Mouse (Mus musculus) embryonic stem cell, embryonic (primary cell): ENCODE data around the gene Tmem54.

Experiments used
- CTCF ChIA-PET, 4 experiments: fragments of 300-600 bp in 2 of 4; fragments of 350-600 bp in 2 of 4; sonication (Branson Sonifier 250); formaldehyde crosslinking; loops; one replicate each; lab custom pipeline; 2022; ENCODE audit warnings: inconsistent platforms in 2 of 4; lab: Charles Lee
- POLR2A ChIA-PET, 4 experiments: fragments of 300-600 bp in 2 of 4; fragments of 350-600 bp in 2 of 4; sonication (Branson Sonifier 250); formaldehyde crosslinking; loops; one replicate each; lab custom pipeline; 2022; ENCODE audit warnings: antibody characterized with exemption in 4 of 4, inconsistent platforms in 1 of 4; lab: Charles Lee

Gene Tmem54

DNA sequence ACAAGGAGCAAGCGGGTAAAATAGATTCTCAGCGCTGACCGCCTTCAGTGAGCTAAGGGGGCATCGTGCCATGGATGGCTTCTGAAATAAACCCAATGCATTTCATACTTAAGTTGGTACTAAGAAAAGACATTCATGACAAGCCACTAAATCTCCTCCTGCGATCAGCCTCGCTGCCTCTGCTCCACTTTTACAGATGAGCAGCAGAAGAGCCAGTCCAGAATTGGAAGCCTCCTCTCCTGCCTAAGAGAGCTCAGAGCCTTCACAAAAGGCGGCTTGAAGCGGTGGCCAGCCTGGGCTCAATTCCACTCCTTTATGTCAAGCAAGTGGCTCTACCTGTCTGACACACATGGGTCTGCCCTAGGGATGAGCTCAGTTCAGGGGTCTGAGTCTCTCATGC is 11.4 kb downstream of the Tmem54 start:
- ChIA-PET POLR2A (interaction anchor here in 1 of 4 experiments (0.6 to 7.8 kb wide), 6 partner anchors 10 to 115 kb away, joined by 3 to 55 read pairs (median 4); partner anchors contain the start of gene Rnf19b), CTCF (interaction anchor here in 2 of 4 experiments (0.9 to 1.0 kb wide), 2 partner anchors 18 to 246 kb away, joined by 3 to 5 read pairs; no protein-coding TSS in a partner anchor)

DNA sequence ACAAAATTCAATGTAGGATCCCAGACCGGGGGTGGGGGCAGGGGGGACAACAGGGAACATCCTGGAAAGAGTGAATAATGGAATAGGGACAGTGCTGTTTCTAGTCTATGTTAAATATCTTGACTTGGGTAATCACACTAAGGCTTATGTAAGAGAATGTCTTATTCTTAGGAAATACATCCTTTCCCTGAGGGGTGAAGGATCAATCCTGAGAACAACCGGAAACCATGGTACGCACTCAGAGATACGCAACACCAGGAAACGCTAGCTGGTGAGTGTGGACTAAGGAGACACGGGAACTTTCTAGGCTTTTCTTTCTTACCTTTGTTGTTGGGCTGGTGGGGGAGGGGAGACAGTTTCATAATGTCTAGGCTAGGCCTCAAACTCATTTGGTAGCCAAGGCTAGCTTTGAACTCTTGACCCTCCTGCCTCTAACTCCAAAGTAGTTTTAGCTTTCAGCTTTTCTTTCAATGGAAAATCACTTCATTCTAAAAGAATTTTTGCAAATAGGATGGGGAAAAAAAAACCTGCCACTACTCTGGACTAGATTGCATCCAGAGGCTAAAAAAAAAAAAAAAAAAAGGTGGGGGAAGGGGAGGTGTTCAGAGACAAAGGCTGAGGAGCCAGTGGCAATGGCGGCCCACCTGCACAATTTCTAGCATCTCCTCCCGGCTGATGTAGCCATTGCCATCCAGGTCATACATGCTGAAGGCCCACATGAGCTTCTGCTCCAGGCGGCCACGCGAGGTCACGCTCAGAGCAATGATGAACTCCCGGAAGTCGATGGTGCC is 12.6 kb downstream of the Tmem54 start:
- POLR2A ChIA-PET: interaction anchor here (0.6 to 1.3 kb wide), 6 partner anchors 9 to 168 kb away, joined by 3 to 6 read pairs (median 4); partner anchors contain the start of genes S100pbp (in 1 of the 4) and Yars (in 1 of the 4)
- CTCF ChIA-PET: interaction anchor here in 1 of 4 experiments (0.7 to 2.3 kb wide), 3 partner anchors 13 to 245 kb away, joined by 3 to 6 read pairs (median 3); no protein-coding TSS in a partner anchor

DNA sequence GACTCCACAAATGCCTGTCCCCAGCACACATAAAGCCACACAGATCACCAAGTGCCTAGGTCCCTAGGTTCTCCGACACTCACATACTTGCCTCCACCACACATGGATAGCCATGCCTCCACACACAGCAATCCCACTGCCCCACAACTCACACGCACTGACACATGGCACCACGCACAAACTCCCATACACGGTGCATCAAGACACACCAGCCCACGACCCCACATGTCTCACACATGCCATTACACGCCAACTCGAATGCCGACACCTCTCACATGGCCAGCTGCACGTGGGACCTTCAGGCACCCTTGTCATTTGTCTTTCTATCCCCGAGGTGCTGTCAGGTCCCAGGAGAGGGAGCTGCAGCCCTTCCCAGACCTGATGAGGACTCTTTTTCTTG is 14.4 kb downstream of the Tmem54 start:
- POLR2A ChIA-PET: interaction anchor here in 2 of 4 experiments (0.5 to 1.4 kb wide), 2 partner anchors 11 to 415 kb away, joined by 3 to 9 read pairs; no protein-coding TSS in a partner anchor
- CTCF ChIA-PET: interaction anchor here in 2 of 4 experiments (0.6 to 2.0 kb wide), 2 partner anchors 17 to 211 kb away, joined by 3 to 7 read pairs; no protein-coding TSS in a partner anchor

DNA sequence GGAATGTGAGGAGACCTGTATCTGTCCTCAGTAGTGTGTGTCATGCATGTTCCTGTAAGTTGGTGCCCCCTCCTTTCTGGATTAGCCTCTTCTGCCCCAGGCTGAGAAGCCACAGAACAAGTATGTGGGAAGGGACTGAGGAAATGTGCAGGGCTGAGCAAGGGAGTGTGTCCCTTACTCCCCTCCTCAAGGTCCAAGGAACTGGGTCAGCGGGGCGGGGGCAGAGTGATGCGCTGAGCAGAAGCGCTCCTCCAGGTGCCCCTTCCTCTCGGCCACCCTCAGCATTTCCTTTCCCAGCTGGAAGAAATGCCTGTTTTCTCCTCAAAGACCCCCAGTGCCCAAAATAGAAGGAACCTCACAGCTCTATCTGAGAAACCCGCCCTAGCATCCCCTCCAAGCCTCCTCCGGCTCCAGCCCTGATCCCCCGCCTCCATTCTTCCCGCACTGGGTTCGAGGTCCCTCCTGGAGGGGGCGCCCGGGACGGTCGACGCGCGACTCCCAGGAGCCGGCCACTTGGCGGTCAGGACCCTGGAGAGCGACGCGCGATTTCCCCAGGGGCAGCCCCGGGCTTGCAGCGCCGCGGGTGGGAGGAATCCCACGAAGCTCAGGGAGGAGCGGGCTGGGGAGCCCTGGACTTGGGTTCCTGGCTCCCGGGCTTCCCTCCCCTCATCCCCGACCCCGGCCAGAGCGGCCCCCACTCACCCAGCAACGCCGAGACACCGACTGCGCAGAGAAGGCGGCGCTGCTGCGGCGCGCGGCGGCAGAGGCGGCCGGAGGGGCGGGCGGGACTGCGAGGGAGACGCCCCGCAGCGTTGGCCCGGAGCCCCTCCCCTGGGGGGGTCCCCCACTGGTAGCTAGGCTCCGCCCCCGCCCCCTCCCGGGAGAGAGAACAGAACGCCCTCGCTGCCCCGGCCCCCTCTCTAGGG is 15.4 kb downstream of the Tmem54 start:
- CTCF ChIA-PET: interaction anchor here (0.5 to 3.0 kb wide), 24 partner anchors 8 to 438 kb away, joined by 3 to 32 read pairs (median 4); no protein-coding TSS in a partner anchor
- POLR2A ChIA-PET: interaction anchor here in 3 of 4 experiments (0.6 to 3.3 kb wide), 16 partner anchors 9 to 268 kb away, joined by 3 to 12 read pairs (median 4); partner anchors contain the start of genes Rnf19b (in 3 of the 3) and Tmem54 (in 2 of the 3)

DNA sequence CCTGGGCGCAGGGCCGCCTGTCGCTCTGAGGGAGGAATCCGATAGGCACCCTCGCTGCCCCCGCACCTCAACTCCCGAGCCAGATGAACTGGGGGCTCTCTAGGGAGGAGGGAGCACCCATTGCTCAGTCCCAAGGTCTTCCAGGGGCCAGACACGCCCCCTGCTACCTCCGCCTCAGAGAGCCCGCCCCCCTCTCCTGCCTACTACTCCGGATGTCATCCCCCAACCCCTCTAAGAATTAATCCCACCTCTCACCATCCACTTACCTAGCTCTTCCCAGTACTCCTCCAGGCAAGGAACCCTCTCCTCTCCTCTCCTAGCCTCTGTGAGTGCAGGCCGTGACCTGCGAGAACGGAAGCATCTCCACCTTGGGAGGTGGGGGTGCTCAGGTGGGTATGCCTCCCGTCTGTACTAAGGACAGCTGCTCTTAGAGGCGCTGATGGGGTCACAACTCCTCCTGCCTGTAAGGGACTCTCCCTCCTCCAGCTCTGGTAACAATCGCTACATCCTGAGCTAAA is 16.3 kb downstream of the Tmem54 start, which contains the start of gene Hpca:
Gene Hpca (minus strand): TSS at position 468 of the 518 bp plus-strand sequence.
- CTCF ChIA-PET: interaction anchor here (0.5 to 3.0 kb wide), 25 partner anchors 8 to 861 kb away, joined by 3 to 32 read pairs (median 4); no protein-coding TSS in a partner anchor
- POLR2A ChIA-PET: interaction anchor here (0.6 to 3.3 kb wide), 22 partner anchors 8 to 267 kb away, joined by 3 to 12 read pairs (median 4); partner anchors contain the start of genes Rnf19b (in 3 of the 4), Tmem54 (in 2 of the 4), Fndc5 (in 1 of the 4) and S100pbp (in 1 of the 4)

DNA sequence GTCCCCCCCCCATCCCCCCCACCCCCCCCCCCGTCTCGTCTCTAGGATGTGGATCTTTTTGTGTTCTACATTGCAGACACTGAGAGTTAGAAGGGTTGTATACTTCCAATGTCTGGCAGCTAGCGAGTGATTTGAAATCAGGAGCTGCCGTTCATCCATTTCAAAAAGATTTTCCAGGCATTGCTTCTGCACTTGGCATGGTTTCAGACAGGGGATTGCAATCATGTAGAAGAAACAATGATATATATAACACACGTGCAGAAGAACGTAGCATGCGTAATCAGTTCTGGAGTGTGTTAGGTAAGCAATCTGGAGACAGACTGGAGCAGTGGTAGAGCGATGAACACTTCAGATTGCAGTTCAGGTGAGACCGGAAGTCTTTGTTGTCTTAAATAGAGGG is 16.8 kb downstream of the Tmem54 start:
- ChIA-PET CTCF (interaction anchor here in 3 of 4 experiments (0.6 to 3.0 kb wide), 14 partner anchors 8 to 861 kb away, joined by 3 to 32 read pairs (median 4); no protein-coding TSS in a partner anchor), POLR2A (interaction anchor here (0.6 to 3.3 kb wide), 19 partner anchors 8 to 330 kb away, joined by 3 to 12 read pairs (median 4); partner anchors contain the start of genes Tmem54 (in 2 of the 4), Fndc5 (in 1 of the 4), Rnf19b (in 1 of the 4) and S100pbp (in 1 of the 4))

DNA sequence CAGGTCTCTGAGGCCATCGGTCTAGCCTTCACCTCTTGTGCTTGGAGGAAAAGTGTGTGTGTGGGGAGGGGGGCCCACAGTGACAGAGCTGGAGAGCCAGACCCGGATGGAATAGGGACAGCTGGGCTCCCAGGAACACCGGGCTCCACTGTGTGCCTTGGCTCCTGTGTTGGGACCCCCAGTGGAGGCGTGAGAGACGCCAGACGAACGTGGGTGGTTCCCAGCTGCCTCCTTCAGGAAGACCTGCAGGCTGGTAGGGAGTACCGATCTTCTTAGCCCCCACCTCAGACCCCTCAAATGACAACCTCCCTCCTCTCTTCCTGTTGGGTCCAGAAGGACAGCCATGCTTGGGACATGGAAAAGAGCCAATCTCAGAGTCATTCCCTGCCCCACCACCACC is 17.4 kb downstream of the Tmem54 start:
- POLR2A ChIA-PET: interaction anchor here in 3 of 4 experiments (0.5 to 3.3 kb wide), 12 partner anchors 8 to 329 kb away, joined by 3 to 12 read pairs (median 3); partner anchors contain the start of genes Fndc5 (in 1 of the 3), Rnf19b (in 1 of the 3), S100pbp (in 1 of the 3) and Yars (in 1 of the 3)
- CTCF ChIA-PET: interaction anchor here in 3 of 4 experiments (0.9 to 3.0 kb wide), 8 partner anchors 8 to 105 kb away, joined by 3 to 32 read pairs (median 4); no protein-coding TSS in a partner anchor

DNA sequence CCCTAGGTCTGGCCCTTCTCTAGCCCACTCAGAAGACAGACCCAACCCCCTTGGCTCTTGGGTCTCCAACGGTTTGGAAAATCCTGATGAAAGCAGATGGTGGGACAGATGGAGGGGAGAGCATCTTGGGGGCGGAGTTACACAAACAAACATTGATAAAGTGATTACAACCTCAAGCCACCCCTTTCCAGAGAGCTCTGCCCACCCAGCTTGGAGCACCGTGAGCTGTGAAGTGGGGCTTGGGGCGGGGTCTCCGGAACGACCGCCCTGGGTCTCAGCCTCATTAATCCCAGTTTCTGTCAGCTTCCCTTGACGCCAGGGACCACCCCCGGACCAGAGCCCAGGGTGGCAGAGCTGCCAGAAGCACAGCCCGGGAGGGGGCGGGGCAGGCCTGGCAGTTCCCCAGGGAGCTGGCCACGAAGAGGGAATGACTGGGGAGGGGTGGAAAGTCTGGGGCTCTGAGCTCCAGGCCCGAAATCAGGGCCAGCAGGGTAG is 19.4 kb downstream of the Tmem54 start:
- ChIA-PET CTCF (interaction anchor here (0.5 to 3.5 kb wide), 10 partner anchors 9 to 150 kb away, joined by 3 to 16 read pairs (median 8); no protein-coding TSS in a partner anchor), POLR2A (interaction anchor here (0.6 to 3.6 kb wide), 14 partner anchors 9 to 337 kb away, joined by 3 to 20 read pairs (median 4); partner anchors contain the start of genes Bsdc1 (in 1 of the 4), Rnf19b (in 1 of the 4), S100pbp (in 1 of the 4) and Yars (in 1 of the 4))

DNA sequence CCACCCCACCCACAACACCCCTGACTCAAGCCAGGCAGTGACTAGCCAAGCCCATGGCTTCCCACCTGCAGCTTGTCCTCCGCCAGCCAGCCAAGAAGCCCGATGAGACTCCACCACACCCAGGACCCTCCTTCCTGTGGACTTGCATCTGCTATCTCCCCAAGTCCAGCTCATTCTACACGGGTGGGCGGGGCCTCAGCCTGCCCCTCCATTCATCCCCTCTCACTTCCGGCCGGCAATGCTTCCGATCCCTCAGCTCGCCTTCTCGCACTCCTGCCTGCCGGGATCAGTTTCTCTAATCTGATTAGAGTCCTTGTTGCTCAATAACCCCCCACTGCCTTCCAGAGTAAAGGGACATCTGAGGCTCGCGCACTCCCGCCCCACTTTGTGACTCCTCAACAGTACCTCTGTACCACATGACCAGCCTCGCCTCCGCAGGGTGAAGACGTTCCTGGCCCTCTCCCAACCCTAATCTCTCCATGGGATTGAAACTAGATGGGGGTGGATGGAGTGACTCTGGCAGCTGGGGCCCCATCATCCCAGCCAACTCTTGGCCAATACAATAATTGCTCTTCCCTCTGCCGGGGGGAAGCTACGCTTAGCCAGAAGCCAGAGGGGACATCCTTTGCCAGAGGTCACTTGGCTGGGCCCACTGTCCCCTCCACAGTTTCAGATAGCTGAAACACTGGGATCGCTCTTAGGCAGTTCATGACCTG is 20.5 kb downstream of the Tmem54 start:
- CTCF ChIA-PET: interaction anchor here (0.5 to 3.5 kb wide), 10 partner anchors 9 to 903 kb away, joined by 3 to 16 read pairs (median 8); no protein-coding TSS in a partner anchor
- POLR2A ChIA-PET: interaction anchor here (0.5 to 3.6 kb wide), 24 partner anchors 9 to 386 kb away, joined by 3 to 20 read pairs (median 4); partner anchors contain the start of genes S100pbp (in 2 of the 4), Yars (in 2 of the 4), Bsdc1 (in 1 of the 4) and Rnf19b (in 1 of the 4)

DNA sequence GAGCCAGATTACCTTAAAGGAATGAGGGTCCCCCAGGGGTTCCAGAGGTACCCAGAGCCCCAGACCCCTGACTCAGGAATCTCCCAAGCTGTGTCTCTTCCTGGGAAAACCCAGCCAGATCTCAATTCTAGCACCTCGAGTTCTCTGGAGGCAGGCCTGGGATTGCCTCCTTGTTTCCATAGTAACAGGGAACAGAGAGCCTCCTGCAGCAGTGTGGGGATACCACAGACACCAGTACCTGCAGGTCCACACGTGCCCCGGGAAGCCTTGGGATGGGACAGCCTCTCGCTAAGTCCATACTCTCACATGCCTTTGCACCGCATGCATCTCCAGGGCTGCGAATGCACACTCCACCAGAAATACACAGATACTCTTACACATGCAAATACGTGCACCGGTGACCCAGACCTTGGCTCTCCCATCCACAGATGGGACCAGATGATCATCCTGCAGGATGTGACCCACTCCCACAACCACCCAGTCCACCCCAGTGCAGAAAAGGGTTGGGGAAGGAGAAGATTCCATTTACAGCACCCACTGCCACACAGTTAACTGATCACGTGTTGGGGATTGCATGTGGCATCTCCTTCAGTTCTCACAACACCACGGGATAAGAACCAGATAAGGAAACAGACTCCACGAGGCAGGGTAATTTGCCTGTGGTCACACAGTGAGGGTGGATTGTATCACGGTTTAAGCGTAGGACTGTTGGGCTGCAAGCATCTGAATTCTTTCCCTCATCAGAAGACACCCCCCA is 23.4 kb downstream of the Tmem54 start:
- CTCF ChIA-PET: interaction anchor here in 3 of 4 experiments (1.2 to 3.3 kb wide), 5 partner anchors 8 to 165 kb away, joined by 4 to 20 read pairs (median 6); no protein-coding TSS in a partner anchor
- POLR2A ChIA-PET: interaction anchor here in 2 of 4 experiments (0.7 to 1.5 kb wide), 6 partner anchors 8 to 71 kb away, joined by 3 to 7 read pairs (median 4); partner anchors contain the start of genes S100pbp (in 1 of the 2) and Yars (in 1 of the 2)

DNA sequence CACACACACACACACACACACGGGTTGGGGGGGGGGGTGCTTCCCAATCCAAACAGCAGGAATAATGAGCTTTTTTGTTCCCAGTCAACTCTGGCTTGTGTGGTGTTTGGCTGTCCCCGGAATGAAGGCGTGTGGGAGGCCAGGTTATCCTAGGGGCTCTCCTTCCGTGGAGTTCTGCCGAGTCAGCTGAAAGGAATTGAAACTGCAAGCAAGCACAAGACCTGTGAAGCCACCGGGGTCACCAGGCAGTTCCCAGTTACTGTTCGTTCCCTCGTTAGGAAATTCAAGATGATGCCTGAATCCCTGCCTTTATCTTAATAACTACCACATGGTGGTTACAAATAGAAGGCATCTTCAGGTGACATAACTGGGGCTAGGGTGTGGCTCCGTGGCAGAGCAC is 24.0 kb downstream of the Tmem54 start:
- POLR2A ChIA-PET: interaction anchor here in 3 of 4 experiments (0.6 to 2.3 kb wide), 25 partner anchors 8 to 370 kb away, joined by 3 to 13 read pairs (median 3); partner anchors contain the start of genes Rnf19b (in 2 of the 3), Azin2 (in 1 of the 3), Bsdc1 (in 1 of the 3) and Hpca (in 1 of the 3)
- CTCF ChIA-PET: interaction anchor here (0.5 to 3.3 kb wide), 23 partner anchors 8 to 1189 kb away, joined by 3 to 20 read pairs (median 5); partner anchors contain the start of gene Hpca (in 1 of the 4)

DNA sequence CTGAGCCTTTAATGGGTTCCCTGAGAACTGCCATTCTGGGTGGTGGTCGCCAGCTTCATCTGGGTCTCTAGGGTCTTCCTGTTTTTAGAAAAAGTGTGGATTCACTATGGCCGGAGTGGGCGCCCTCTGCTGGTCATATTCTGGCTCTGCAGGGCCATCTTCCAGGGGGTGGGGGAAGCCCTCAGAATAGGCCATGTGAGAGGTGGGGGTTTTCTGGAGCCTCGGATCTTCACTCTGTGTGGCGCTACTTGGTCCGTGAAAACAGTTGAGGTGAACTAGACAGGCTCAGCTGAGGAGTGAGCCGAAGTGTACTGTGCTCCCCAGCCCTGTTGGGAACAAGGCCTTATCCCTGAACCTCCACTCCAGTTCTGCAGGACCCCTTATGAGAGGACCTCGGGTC is 24.8 kb downstream of the Tmem54 start:
- ChIA-PET CTCF (interaction anchor here (0.5 to 3.3 kb wide), 31 partner anchors 9 to 325 kb away, joined by 3 to 24 read pairs (median 5); partner anchors contain the start of genes Hpca (in 2 of the 4), S100pbp (in 1 of the 4), Tmem54 (in 1 of the 4) and Yars (in 1 of the 4)), POLR2A (interaction anchor here in 3 of 4 experiments (0.6 to 2.3 kb wide), 37 partner anchors 8 to 566 kb away, joined by 3 to 13 read pairs (median 3); partner anchors contain the start of genes Bsdc1 (in 2 of the 3), Hpca (in 2 of the 3), Rnf19b (in 2 of the 3) and Rbbp4 (in 1 of the 3))

DNA sequence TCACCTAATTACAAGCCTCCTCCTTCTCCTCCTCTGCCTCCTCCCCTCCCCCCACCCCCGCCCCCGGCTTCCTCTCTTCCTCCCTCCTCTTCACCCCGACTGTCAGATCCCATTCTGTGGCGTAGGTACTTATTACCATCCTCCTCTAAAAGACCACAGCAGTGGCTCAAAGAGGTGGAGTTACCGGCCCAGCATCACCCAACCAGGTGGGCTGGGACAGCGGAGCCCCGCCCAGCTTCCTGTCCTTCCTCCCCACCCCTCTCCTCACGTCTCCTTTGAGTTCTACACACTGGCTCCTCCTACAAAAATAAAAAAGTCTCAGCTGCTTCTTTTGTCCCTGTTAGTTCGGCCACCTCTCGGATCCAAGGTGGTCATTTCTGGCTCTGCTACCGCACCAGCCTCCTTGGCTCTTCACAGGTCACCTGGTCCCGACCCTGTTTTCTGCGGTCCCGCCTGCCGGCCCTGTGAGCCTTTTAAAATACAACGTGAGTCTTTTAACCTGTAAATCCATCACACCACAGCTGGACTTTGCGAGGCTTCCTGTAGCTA is 25.5 kb downstream of the Tmem54 start:
- CTCF ChIA-PET: interaction anchor here (0.5 to 3.3 kb wide), 23 partner anchors 9 to 392 kb away, joined by 3 to 24 read pairs (median 3); partner anchors contain the start of genes Hpca (in 2 of the 4), S100pbp (in 2 of the 4), Yars (in 2 of the 4) and Tmem54 (in 1 of the 4)
- POLR2A ChIA-PET: interaction anchor here in 3 of 4 experiments (0.6 to 2.3 kb wide), 35 partner anchors 8 to 1044 kb away, joined by 3 to 13 read pairs (median 4); partner anchors contain the start of genes Bsdc1 (in 2 of the 3), Rnf19b (in 2 of the 3), S100pbp (in 2 of the 3) and Yars (in 2 of the 3)
